Mouse (Mus musculus): ENCODE measurements around the gene Krt72. TPM values are rescaled to one million over a fixed set of nuclear protein-coding genes. Genes with fewer than 3 reads are reported as not detected.
A peak's percentile ranks its signal among the peaks of the same experiment; 100 is the strongest.

Krt72 gene
- polyA plus RNA-seq (2015; fragmentation: Nextera tagmentation; extraction: Ambion mirVana), result 0.11 and 0.49 TPM in 2 replicates

- Histone ChIP-seq H3K4me3 (no peak within 1 kb of the TSS), H3K9me3 (no peaks in the 10 kb centered on the region), H3K9ac (no peak within 1 kb of the TSS), H3K4me2 (replicated peaks) (no peak within 1 kb of the TSS), H3K36me3 (no peaks in the 10 kb centered on the region), H3K4me1 (0 out of 2 replicates have a peak, but pooled peaks cover 4% of the 10 kb centered on the region), H3K27ac (no peak within 1 kb of the TSS), H3K27me3 (peaks cover 18% of the 10 kb centered on the region; the same call in 1 of the 2 replicates)
- no peak for ATAC-seq (ENCODE audit: low FRiP score, low read depth)
- 90% methylated on average over 18 of the region's 18 CpGs for WGBS
These were observed at the start of gene Krt72 for GRCm38 (mm10) chr15:101786360-101786759. Gene Krt72, minus strand, starts transcription at chr15:101786460.

GRCm38 (mm10) chr15:101834784-101835328 lies 48.6 kb upstream of the Krt72 start:
- Histone ChIP-seq H3K4me2 (replicated peaks) (no peak overlapping the region), H3K9ac (no peak overlapping the region), H3K36me3 (no peaks in the 10 kb centered on the region), H3K4me1 (no peaks in the 10 kb centered on the region), H3K27me3 (peaks cover 9% of the 10 kb centered on the region), H3K9me3 (no peaks in the 10 kb centered on the region), H3K27ac (no peak overlapping the region), H3K4me3 (no peak overlapping the region)
- 68% methylated on average over 5 of the region's 5 CpGs for WGBS
- no peak for ATAC-seq (ENCODE audit: low FRiP score, low read depth)

- Histone ChIP-seq H3K4me3 (no peak overlapping the region), H3K9ac (no peak overlapping the region), H3K27me3 (0 out of 2 replicates have a peak, but pooled peaks cover 6% of the 10 kb centered on the region), H3K27ac (no peak overlapping the region), H3K4me2 (replicated peaks) (no peak overlapping the region), H3K4me1 (no peaks in the 10 kb centered on the region), H3K36me3 (no peaks in the 10 kb centered on the region), H3K9me3 (no peaks in the 10 kb centered on the region)
- 20% methylated on average over 6 of the region's 6 CpGs for whole genome bisulfite sequencing
- no peak for ATAC-seq (ENCODE audit: low FRiP score, low read depth)
These were observed 46.9 kb upstream of the Krt72 start for GRCm38 (mm10) chr15:101833131-101833530.

GRCm38 (mm10) chr15:101829441-101829840 lies 43.2 kb upstream of the Krt72 start:
- no peaks in the 10 kb centered on the region for H3K4me1 ChIP-seq
- H3K9ac ChIP-seq, result no peak overlapping the region
- H3K9me3 ChIP-seq, result no peaks in the 10 kb centered on the region
- 67% methylated on average over 5 of the region's 5 CpGs for WGBS
- ATAC-seq (ENCODE audit: low FRiP score, low read depth), result no peak
- no peak overlapping the region for H3K4me3 ChIP-seq
- H3K27ac ChIP-seq, result no peak overlapping the region
- peaks cover 23% of the 10 kb centered on the region for H3K27me3 ChIP-seq
- no peaks in the 10 kb centered on the region for H3K36me3 ChIP-seq
- no peak overlapping the region for H3K4me2 ChIP-seq (replicated peaks)

- no peaks in the 10 kb centered on the region for H3K36me3 ChIP-seq
- H3K4me3 ChIP-seq, result no peak overlapping the region
- 16% methylated on average over 3 of the region's 3 CpGs for WGBS
- no peak for ATAC-seq (ENCODE audit: low FRiP score, low read depth)
- H3K9ac ChIP-seq, result no peak overlapping the region
- no peak overlapping the region for H3K4me2 ChIP-seq (replicated peaks)
- peaks cover 38% of the 10 kb centered on the region for H3K27me3 ChIP-seq
- no peaks in the 10 kb centered on the region for H3K9me3 ChIP-seq
- peaks cover 5% of the 10 kb centered on the region for H3K4me1 ChIP-seq
- no peak overlapping the region for H3K27ac ChIP-seq
These were observed 35.5 kb upstream of the Krt72 start for GRCm38 (mm10) chr15:101821786-101822185.

GRCm38 (mm10) chr15:101817875-101818274 lies 31.6 kb upstream of the Krt72 start, which contains the start of gene Krt2:
Gene Krt2, minus strand, starts transcription at chr15:101818169.
- H3K9ac ChIP-seq, result no peak within 1 kb of the TSS
- WGBS, result 74% methylated on average over 16 of the region's 16 CpGs

GRCm38 (mm10) chr15:101803052-101803822 lies 17.0 kb upstream of the Krt72 start:
- Histone ChIP-seq H3K9me3 (no peaks in the 10 kb centered on the region; the same call in 1 of the 2 replicates), H3K4me3 (no peak overlapping the region), H3K4me2 (replicated peaks) (no peak overlapping the region), H3K27me3 (peaks cover 8% of the 10 kb centered on the region), H3K36me3 (no peaks in the 10 kb centered on the region), H3K27ac (no peak overlapping the region), H3K9ac (no peak overlapping the region), H3K4me1 (no peaks in the 10 kb centered on the region)
- WGBS, result 79% methylated on average over 11 of the region's 11 CpGs
- ATAC-seq (ENCODE audit: low FRiP score, low read depth), result no peak

More at GRCm38 (mm10) chr15:101817875-101818274, 31.6 kb upstream of the Krt72 start, which contains the start of gene Krt2:
- Histone ChIP-seq H3K4me1 (no peaks in the 10 kb centered on the region), H3K27ac (no peak within 1 kb of the TSS), H3K4me3 (no peak within 1 kb of the TSS), H3K4me2 (replicated peaks) (no peak within 1 kb of the TSS), H3K27me3 (peaks cover 30% of the 10 kb centered on the region), H3K36me3 (no peaks in the 10 kb centered on the region), H3K9me3 (no peaks in the 10 kb centered on the region)
- ATAC-seq (ENCODE audit: low FRiP score, low read depth), result no peak

- WGBS, result 78% methylated on average over 6 of the region's 6 CpGs
- H3K27ac ChIP-seq, result no peak within 1 kb of the TSS
- H3K9ac ChIP-seq, result no peak within 1 kb of the TSS
- no peaks in the 10 kb centered on the region for H3K4me1 ChIP-seq
- H3K4me3 ChIP-seq, result no peak within 1 kb of the TSS
- peaks cover 8% of the 10 kb centered on the region for H3K27me3 ChIP-seq
- no peaks in the 10 kb centered on the region for H3K36me3 ChIP-seq
- no peak for ATAC-seq (ENCODE audit: low FRiP score, low read depth)
- H3K4me2 ChIP-seq (replicated peaks), result no peak within 1 kb of the TSS
- no peaks in the 10 kb centered on the region for H3K9me3 ChIP-seq
These were observed 16.1 kb upstream of the Krt72 start, which contains the start of gene Krt73 for GRCm38 (mm10) chr15:101802296-101802835. Gene Krt73, minus strand, starts transcription at chr15:101802346.

GRCm38 (mm10) chr15:101790867-101791266 lies 4.6 kb upstream of the Krt72 start:
- H3K4me3 ChIP-seq, result no peak overlapping the region
- H3K36me3 ChIP-seq, result no peaks in the 10 kb centered on the region
- H3K4me2 ChIP-seq (replicated peaks), result no peak overlapping the region
- H3K27ac ChIP-seq, result no peak overlapping the region
- H3K4me1 ChIP-seq, result 0 out of 2 replicates have a peak, but pooled peaks cover 4% of the 10 kb centered on the region
- H3K9ac ChIP-seq, result no peak overlapping the region
- H3K27me3 ChIP-seq, result peaks cover 28% of the 10 kb centered on the region
- no peak for ATAC-seq (ENCODE audit: low FRiP score, low read depth)
- WGBS, result 11% methylated on average over 3 of the region's 3 CpGs
- no peaks in the 10 kb centered on the region for H3K9me3 ChIP-seq

- WGBS, result 84% methylated on average over 10 of the region's 10 CpGs
These were observed 12.8 kb downstream of the Krt72 start for GRCm38 (mm10) chr15:101773420-101773819.

GRCm38 (mm10) chr15:101772711-101773081 lies 13.6 kb downstream of the Krt72 start:
- Histone ChIP-seq H3K9ac (no peak overlapping the region), H3K4me2 (replicated peaks) (no peak overlapping the region), H3K9me3 (no peaks in the 10 kb centered on the region), H3K4me3 (no peak overlapping the region), H3K27ac (no peak overlapping the region), H3K36me3 (no peaks in the 10 kb centered on the region), H3K27me3 (0 out of 2 replicates have a peak, but pooled peaks cover 10% of the 10 kb centered on the region), H3K4me1 (no peaks in the 10 kb centered on the region)
- 6% methylated on average over 5 of the region's 5 CpGs for WGBS
- peak; percentile 74; the same call in 1 of the 2 replicates for ATAC-seq (ENCODE audit: low FRiP score, low read depth)

More at GRCm38 (mm10) chr15:101773420-101773819, 12.8 kb downstream of the Krt72 start:
- ATAC-seq (ENCODE audit: low FRiP score, low read depth), result no peak
- Histone ChIP-seq H3K4me2 (replicated peaks) (no peak overlapping the region), H3K9ac (no peak overlapping the region), H3K9me3 (no peaks in the 10 kb centered on the region), H3K36me3 (no peaks in the 10 kb centered on the region), H3K27ac (no peak overlapping the region), H3K4me1 (no peaks in the 10 kb centered on the region), H3K27me3 (0 out of 2 replicates have a peak, but pooled peaks cover 10% of the 10 kb centered on the region), H3K4me3 (no peak overlapping the region)

- H3K9ac ChIP-seq, result no peak overlapping the region
These were observed 14.1 kb downstream of the Krt72 start for GRCm38 (mm10) chr15:101772080-101772710.

More at GRCm38 (mm10) chr15:101772080-101772710, 14.1 kb downstream of the Krt72 start:
- no peak overlapping the region for H3K4me2 ChIP-seq (replicated peaks)
- no peak for ATAC-seq (ENCODE audit: low FRiP score, low read depth)
- no peaks in the 10 kb centered on the region for H3K9me3 ChIP-seq
- 0 out of 2 replicates have a peak, but pooled peaks cover 10% of the 10 kb centered on the region for H3K27me3 ChIP-seq
- no peak overlapping the region for H3K27ac ChIP-seq
- H3K36me3 ChIP-seq, result no peaks in the 10 kb centered on the region
- H3K4me1 ChIP-seq, result no peaks in the 10 kb centered on the region
- WGBS, result 63% methylated on average over 5 of the region's 5 CpGs
- H3K4me3 ChIP-seq, result no peak overlapping the region
